Mouse (Mus musculus): Measurements from ENCODE around the gene Map7d1. TPM values are rescaled to one million over a fixed set of nuclear protein-coding genes. Genes with fewer than 3 reads are reported as not detected.

Map7d1 gene
- 100 to 1,000 TPM; 219 to 279 TPM for total RNA-seq (2023)

GRCm38 (mm10) chr4:126256131-126256791, at the start of gene Map7d1:
Gene Map7d1 (minus strand): TSS chr4:126256343.

DNA sequence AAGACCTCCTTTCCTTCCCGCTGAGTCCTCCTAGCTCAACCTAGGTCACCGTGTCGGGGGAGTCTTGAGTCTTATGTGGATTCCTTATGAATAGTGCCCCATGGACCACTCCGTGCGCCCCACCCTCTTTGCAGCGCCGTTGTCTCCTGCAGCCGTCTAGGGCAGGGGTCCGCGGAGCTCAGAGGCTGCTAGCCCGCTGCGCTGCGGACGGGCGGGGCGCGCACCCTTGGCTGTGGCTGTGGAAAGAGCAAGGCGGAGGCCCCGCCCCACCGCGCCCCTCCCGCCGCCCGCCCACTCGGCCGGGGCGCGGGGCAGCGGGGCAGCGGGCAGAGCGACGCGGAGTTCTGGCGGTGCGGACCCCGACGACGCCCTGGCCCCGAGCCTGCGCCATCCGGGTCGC, 30.3 kb upstream of the Map7d1 start, which contains the start of gene Col8a2:
TSS of gene Col8a2 (plus strand) at position 302 of the 400 bp plus-strand sequence.

DNA sequence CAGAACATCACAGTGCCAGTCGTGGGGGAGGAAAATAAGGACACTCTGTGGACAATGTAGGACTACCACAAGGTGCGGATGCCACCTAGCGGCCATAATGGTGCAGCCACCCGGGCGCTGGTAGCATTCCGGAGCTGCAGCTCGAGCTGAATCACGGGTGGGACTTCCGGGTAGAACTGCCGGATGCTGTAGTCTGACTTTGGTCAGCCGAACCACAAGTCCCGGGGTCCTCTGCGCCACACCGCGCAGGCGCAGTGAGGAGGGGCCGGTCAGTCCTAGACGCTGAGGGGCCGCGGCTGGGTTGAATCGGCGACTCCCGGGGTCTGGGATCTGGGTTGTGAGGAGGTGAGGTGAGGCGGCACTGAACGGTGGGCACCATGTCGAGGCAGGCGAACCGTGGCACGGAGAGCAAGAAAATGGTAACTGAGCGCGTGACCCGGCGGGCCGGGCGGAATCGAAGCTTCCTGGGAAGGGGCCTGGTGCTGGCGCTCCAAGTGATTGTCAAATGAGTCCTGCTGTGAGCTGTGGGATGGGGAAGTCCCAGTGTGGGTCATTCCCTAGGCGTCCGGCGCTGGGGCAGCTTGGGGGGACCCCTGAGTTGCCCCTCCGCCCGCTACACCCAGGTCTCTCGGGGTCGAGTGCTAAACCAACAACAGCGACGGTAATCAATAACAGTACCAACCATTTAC, 6.1 kb upstream of the Map7d1 start, which contains the start of gene Trappc3:
TSS of gene Trappc3 (plus strand) at position 207 of the 689 bp plus-strand sequence.

DNA sequence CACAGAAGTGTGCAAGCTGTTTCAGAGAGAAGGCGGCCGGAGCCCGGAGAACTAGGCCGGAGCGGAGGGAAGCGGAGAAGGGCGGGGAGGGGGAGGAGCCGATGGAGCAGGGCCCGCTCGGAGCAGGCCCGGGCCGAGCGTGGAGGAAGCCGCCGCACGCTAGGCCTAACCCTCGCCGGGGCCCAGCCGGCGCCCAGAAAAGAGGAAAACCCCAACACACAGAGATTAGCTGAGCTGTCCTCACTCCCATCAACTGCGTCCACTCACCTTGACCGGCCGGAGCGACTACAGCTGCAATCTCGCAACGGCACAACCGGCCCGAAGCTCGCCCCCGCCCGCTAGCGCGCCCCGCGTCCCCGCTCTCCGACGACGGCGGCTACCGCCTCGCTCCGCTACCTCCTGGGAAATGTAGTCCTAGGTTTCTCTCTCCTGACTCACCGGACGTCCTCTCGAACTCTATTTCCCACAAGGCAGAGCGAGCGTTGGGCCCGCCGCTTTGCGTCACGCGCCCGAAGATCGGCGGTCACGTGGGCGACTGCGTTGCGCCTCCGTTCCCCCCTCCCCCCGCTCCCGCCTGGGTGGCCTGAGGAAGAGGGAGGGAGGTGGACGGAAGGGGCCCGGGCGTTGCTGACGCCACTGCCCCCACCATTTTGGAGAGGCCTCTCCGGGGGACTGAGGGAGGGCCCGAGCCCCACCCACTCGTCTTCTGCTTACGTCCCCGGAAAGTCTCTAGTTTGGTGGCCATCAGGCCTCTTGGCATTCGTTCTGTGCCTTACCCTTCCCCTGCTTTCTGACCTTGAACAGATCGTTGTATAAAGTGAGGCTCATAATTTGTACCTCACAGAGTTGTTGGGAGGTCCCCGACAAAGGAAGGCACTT, 53.6 kb downstream of the Map7d1 start, which contains the start of gene Thrap3:
TSS of gene Thrap3 (minus strand) at position 458 of the 879 bp plus-strand sequence.

Other genes starting within 250 kb of the Map7d1 start
- 100 to 1,000 TPM; 278 to 339 TPM for gene Csf3r, start 231.8 kb downstream of the Map7d1 start, total RNA-seq (2023)
- 10 to 100 TPM; 34.5 to 36.3 TPM for gene Mrps15, start 209.4 kb downstream of the Map7d1 start, total RNA-seq (2023)
- gene Oscp1, start 197.8 kb downstream of the Map7d1 start, total RNA-seq (2023): 1 to 10 TPM in 1 of 2 experiments, under 1 TPM in 1; 0.66 to 1.9 TPM
- gene Lsm10, start 159.7 kb downstream of the Map7d1 start, total RNA-seq (2023): 10 to 100 TPM; 37.7 to 39.2 TPM
- 10 to 100 TPM; 80.8 to 97.1 TPM for gene Stk40, start 152.4 kb downstream of the Map7d1 start, total RNA-seq (2023)
- gene Eva1b, start 108.6 kb downstream of the Map7d1 start, total RNA-seq (2023): 1 to 10 TPM; 9.4 to 9.9 TPM
- gene Sh3d21, start 92.9 kb downstream of the Map7d1 start, total RNA-seq (2023): 1 to 10 TPM; 1.2 to 1.4 TPM
- 100 to 1,000 TPM; 385 to 395 TPM for gene Thrap3, start 53.6 kb downstream of the Map7d1 start, total RNA-seq (2023)
- 10 to 100 TPM; 40.8 to 44.2 TPM for gene Trappc3, start 6.0 kb upstream of the Map7d1 start, total RNA-seq (2023)
- not detected for gene Col8a2, start 30.4 kb upstream of the Map7d1 start, total RNA-seq (2023)
- gene Adprhl2, start 65.4 kb upstream of the Map7d1 start, total RNA-seq (2023): 10 to 100 TPM; 17.9 to 23.4 TPM
- gene Tekt2, start 69.3 kb upstream of the Map7d1 start, total RNA-seq (2023): not detected
- 10 to 100 TPM; 20.6 to 24.5 TPM for gene Ago3, start 173.2 kb upstream of the Map7d1 start, total RNA-seq (2023)
- gene Ago1, start 212.2 kb upstream of the Map7d1 start, total RNA-seq (2023): 10 to 100 TPM; 24.4 to 27.8 TPM